Mouse (Mus musculus): ENCODE data around the gene Iqca. TPM values are rescaled to one million over a fixed set of nuclear protein-coding genes. Genes with fewer than 3 reads are reported as not detected.

Gene Iqca
- polyA plus RNA-seq, 1 experiment from 2014 or later: not detected

GRCm38 (mm10) chr1:90177565-90177964 lies 24.4 kb upstream of the Iqca start:
- Histone ChIP-seq H3K4me1 (0 out of 2 replicates have a peak, but pooled peaks cover 3% of the 10 kb centered on the region), H3K36me3 (no peaks in the 10 kb centered on the region), H3K27me3 (ENCODE audit: low read depth, poor library complexity, severe bottlenecking) (peaks cover 30% of the 10 kb centered on the region), H3K9me3 (replicated peaks) (no peaks in the 10 kb centered on the region), H3K27ac (no peak overlapping the region), H3K4me3 (no peak overlapping the region)
- DNase-seq (ENCODE audit: low spot score): no peak

GRCm38 (mm10) chr1:90176223-90176622 lies 23.0 kb upstream of the Iqca start:
- Histone ChIP-seq H3K27me3 (ENCODE audit: low read depth, poor library complexity, severe bottlenecking) (peaks cover 23% of the 10 kb centered on the region), H3K4me1 (0 out of 2 replicates have a peak, but pooled peaks cover 3% of the 10 kb centered on the region), H3K4me3 (no peak overlapping the region), H3K9me3 (replicated peaks) (no peaks in the 10 kb centered on the region), H3K36me3 (no peaks in the 10 kb centered on the region), H3K27ac (no peak overlapping the region)
- DNase-seq (ENCODE audit: low spot score): no peak
- 90% methylated on average over 7 of the region's 7 CpGs for WGBS

DNA sequence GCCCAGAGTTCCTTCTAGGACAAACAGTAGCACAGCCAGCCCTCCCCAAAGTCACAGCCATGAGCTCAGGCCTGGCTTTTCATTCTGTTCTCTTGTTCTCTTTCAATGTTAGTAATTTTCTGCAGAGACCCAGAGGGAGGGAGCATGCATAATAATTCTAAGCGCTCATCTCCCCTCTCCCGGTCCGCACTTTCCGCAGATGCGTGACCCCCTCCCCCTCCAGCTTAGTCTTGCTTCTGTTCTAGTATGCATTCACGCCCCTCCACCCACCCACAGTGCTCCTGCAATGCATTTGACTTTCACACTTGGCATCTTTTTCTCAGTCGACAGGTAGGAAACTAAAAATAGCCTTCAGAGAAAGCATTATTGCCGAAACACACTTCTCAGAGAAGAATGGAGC lies 21.1 kb upstream of the Iqca start:
- 64% methylated on average over 8 of the region's 8 CpGs for WGBS
- 0 out of 2 replicates have a peak, but pooled peaks cover 3% of the 10 kb centered on the region for H3K4me1 ChIP-seq
- no peak for DNase-seq (ENCODE audit: low spot score)

GRCm38 (mm10) chr1:90164319-90164718 lies 11.1 kb upstream of the Iqca start:
- H3K27me3 ChIP-seq (ENCODE audit: low read depth, poor library complexity, severe bottlenecking): 0 out of 2 replicates have a peak, but pooled peaks cover 5% of the 10 kb centered on the region
- H3K4me1 ChIP-seq: peaks cover 32% of the 10 kb centered on the region
- WGBS: 46% methylated on average over 3 of the region's 3 CpGs
- no peak overlapping the region for H3K4me3 ChIP-seq
- peak overlapping the region; percentile 66; the same call in 1 of the 2 replicates for H3K27ac ChIP-seq
- H3K36me3 ChIP-seq: no peaks in the 10 kb centered on the region
- DNase-seq (ENCODE audit: low spot score): no peak
- no peaks in the 10 kb centered on the region for H3K9me3 ChIP-seq (replicated peaks)

More for the DNA sequence above, 21.1 kb upstream of the Iqca start:
- Histone ChIP-seq H3K9me3 (replicated peaks) (no peaks in the 10 kb centered on the region), H3K27ac (no peak overlapping the region), H3K4me3 (no peak overlapping the region), H3K27me3 (ENCODE audit: low read depth, poor library complexity, severe bottlenecking) (peaks cover 19% of the 10 kb centered on the region), H3K36me3 (no peaks in the 10 kb centered on the region)

DNA sequence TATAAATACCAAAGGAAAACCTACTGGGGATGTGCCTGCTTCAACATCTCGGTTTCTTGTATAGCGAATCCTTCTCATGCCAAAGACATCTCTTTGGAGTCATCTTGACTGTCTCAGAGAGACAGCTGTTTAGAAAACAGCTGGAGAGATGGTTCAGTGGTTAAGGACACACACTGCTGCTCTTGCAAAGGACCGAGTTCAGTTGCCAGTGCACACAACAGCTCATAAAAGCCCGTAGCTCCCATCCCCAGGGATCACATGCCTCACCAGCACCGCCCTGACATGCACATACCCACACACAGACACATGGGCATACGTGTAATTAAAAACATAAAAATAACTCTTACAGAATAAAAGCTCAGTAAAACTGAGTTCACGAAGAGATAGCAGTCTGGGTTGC lies 10.0 kb upstream of the Iqca start:
- DNase-seq (ENCODE audit: low spot score): no peak
- H3K27ac ChIP-seq: no peak overlapping the region
- H3K4me1 ChIP-seq: peaks cover 32% of the 10 kb centered on the region
- 85% methylated on average over 7 of the region's 7 CpGs for WGBS
- H3K36me3 ChIP-seq: no peaks in the 10 kb centered on the region
- H3K9me3 ChIP-seq (replicated peaks): no peaks in the 10 kb centered on the region
- H3K27me3 ChIP-seq (ENCODE audit: low read depth, poor library complexity, severe bottlenecking): 0 out of 2 replicates have a peak, but pooled peaks cover 5% of the 10 kb centered on the region
- H3K4me3 ChIP-seq: no peak overlapping the region

- 79% methylated on average over 13 of the region's 13 CpGs for WGBS
- Histone ChIP-seq H3K9me3 (replicated peaks) (no peaks in the 10 kb centered on the region), H3K27ac (no peak overlapping the region; the same call in 1 of the 2 replicates), H3K27me3 (ENCODE audit: low read depth, poor library complexity, severe bottlenecking) (0 out of 2 replicates have a peak, but pooled peaks cover 5% of the 10 kb centered on the region), H3K36me3 (no peaks in the 10 kb centered on the region), H3K4me1 (peaks cover 32% of the 10 kb centered on the region), H3K4me3 (no peak overlapping the region)
- DNase-seq (ENCODE audit: low spot score): no peak
Measured at GRCm38 (mm10) chr1:90162379-90162857, 9.2 kb upstream of the Iqca start.

- Histone ChIP-seq H3K27me3 (ENCODE audit: low read depth, poor library complexity, severe bottlenecking) (peaks cover 11% of the 10 kb centered on the region; the same call in 1 of the 2 replicates), H3K4me1 (peaks cover 28% of the 10 kb centered on the region), H3K9me3 (replicated peaks) (no peaks in the 10 kb centered on the region), H3K27ac (no peak overlapping the region), H3K36me3 (no peaks in the 10 kb centered on the region), H3K4me3 (no peak overlapping the region)
- WGBS: 88% methylated on average over 6 of the region's 6 CpGs
- no peak for DNase-seq (ENCODE audit: low spot score)
Measured at GRCm38 (mm10) chr1:90161623-90162022, 8.4 kb upstream of the Iqca start.

- Histone ChIP-seq H3K9me3 (replicated peaks) (no peaks in the 10 kb centered on the region), H3K4me1 (peaks cover 29% of the 10 kb centered on the region), H3K27ac (no peak overlapping the region), H3K27me3 (ENCODE audit: low read depth, poor library complexity, severe bottlenecking) (peaks cover 22% of the 10 kb centered on the region), H3K4me3 (no peak overlapping the region), H3K36me3 (no peaks in the 10 kb centered on the region)
- 39% methylated on average over 13 of the region's 13 CpGs for WGBS
- peak; percentile 48 for DNase-seq (ENCODE audit: low spot score)
Measured at GRCm38 (mm10) chr1:90159927-90160326, 6.7 kb upstream of the Iqca start.

DNA sequence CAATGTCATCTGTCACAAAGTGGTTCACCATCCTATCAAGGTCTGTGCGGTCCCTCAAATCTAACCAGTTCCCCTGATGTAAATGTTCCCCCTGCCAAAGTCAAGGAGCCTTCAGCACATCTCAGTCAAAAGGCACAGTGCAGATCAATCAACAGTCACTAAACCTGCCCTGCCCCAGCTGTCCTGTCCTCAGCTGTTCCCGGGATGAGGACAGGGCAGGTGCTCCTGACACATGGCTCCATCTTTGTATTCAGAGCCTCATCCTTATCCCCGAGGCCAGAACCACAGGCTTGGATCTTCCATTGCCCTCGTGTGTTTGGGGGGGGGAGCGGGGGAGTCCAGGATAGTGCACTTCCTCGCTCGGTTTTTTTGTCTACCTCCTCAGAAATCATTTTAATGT lies 3.4 kb upstream of the Iqca start:
- Histone ChIP-seq H3K9me3 (replicated peaks) (no peaks in the 10 kb centered on the region), H3K36me3 (no peaks in the 10 kb centered on the region), H3K27ac (no peak overlapping the region), H3K4me3 (no peak overlapping the region), H3K27me3 (ENCODE audit: low read depth, poor library complexity, severe bottlenecking) (peaks cover 47% of the 10 kb centered on the region), H3K4me1 (peaks cover 31% of the 10 kb centered on the region)
- no peak for DNase-seq (ENCODE audit: low spot score)
- WGBS: 72% methylated on average over 7 of the region's 7 CpGs

DNA sequence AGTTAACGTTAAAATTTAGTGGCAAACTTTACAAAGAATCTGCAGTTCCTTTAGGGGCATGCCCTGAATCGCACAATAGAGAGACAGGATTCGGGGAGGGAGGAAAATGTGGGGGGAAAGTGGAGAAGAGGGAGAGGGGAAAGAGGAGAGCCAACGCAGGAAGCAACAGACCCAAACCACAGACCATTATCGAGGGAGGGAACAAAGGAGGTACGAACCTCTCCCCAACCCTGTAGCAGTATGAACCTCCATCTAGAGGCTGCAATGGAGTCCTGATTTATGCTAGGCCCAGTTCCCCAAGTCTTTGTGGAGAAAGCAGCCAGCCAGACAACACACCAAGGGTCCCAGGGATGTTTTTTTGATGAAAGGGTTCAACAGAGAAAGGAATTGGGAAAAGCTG lies 586 bp upstream of the Iqca start:
- DNase-seq (ENCODE audit: low spot score): peak; percentile 42
- WGBS: 21% methylated on average over 6 of the region's 6 CpGs
- H3K36me3 ChIP-seq: no peaks in the 10 kb centered on the region
- peak overlapping the region; percentile 78 for H3K27ac ChIP-seq
- no peaks in the 10 kb centered on the region for H3K9me3 ChIP-seq (replicated peaks)
- peaks cover 25% of the 10 kb centered on the region for H3K4me1 ChIP-seq
- peak overlapping the region; percentile 36 for H3K4me3 ChIP-seq
- H3K27me3 ChIP-seq (ENCODE audit: low read depth, poor library complexity, severe bottlenecking): peaks cover 42% of the 10 kb centered on the region

GRCm38 (mm10) chr1:90139729-90140128 lies 13.5 kb downstream of the Iqca start:
- H3K4me1 ChIP-seq: peaks cover 13% of the 10 kb centered on the region
- H3K27me3 ChIP-seq (ENCODE audit: low read depth, poor library complexity, severe bottlenecking): peaks cover 48% of the 10 kb centered on the region
- H3K4me3 ChIP-seq: no peak overlapping the region
- H3K36me3 ChIP-seq: no peaks in the 10 kb centered on the region
- DNase-seq (ENCODE audit: low spot score): no peak
- no peak overlapping the region for H3K27ac ChIP-seq
- WGBS: 87% methylated on average over 8 of the region's 8 CpGs
- no peaks in the 10 kb centered on the region for H3K9me3 ChIP-seq (replicated peaks)

DNA sequence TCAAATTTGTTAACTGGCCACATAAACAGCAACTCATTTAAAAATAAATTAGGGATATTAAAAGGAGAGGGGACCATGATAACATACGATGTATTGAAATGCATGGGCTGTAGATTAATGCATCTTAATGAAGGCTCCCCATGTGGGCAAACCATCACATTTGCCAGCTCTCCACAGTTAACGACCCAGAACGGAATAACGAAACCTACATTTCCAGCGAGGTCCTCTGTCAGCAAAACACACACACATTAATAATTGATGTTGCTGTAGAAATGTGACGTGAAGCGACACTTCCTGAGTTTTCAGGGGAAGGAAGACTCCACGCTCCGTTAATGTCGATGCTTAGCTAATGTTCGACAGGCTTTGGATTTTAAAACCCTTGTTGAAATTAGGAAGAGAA lies 20.8 kb downstream of the Iqca start:
- WGBS: 70% methylated on average over 11 of the region's 11 CpGs
- Histone ChIP-seq H3K4me3 (no peak overlapping the region), H3K9me3 (replicated peaks) (no peaks in the 10 kb centered on the region), H3K4me1 (peaks cover 19% of the 10 kb centered on the region; the same call in 1 of the 2 replicates), H3K36me3 (no peaks in the 10 kb centered on the region), H3K27me3 (ENCODE audit: low read depth, poor library complexity, severe bottlenecking) (peaks cover 82% of the 10 kb centered on the region), H3K27ac (no peak overlapping the region)
- no peak for DNase-seq (ENCODE audit: low spot score)

DNA sequence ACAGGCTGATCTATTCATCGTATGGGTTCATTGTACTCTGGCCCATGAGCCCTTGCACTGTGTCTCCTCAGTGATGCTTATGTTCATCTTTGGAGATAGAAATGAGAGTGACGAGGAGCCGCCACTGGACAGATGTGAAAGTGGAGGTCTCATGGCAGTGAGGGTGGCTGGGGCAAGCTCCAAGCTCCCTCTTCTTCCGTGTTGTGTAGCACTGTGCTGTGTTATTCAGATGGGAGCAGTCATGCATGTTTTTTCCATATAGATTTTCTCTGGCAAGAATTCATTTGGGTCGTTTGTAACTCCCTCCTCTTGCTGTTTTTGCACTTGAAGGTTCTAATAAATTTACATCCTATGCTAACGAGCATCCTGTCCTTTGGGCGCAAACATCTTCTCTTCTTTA lies 21.2 kb downstream of the Iqca start:
- Histone ChIP-seq H3K4me1 (peaks cover 19% of the 10 kb centered on the region; the same call in 1 of the 2 replicates), H3K27ac (no peak overlapping the region), H3K4me3 (no peak overlapping the region), H3K36me3 (no peaks in the 10 kb centered on the region), H3K9me3 (replicated peaks) (no peaks in the 10 kb centered on the region), H3K27me3 (ENCODE audit: low read depth, poor library complexity, severe bottlenecking) (peaks cover 82% of the 10 kb centered on the region)
- no peak for DNase-seq (ENCODE audit: low spot score)
- 81% methylated on average over 7 of the region's 7 CpGs for WGBS

- peaks cover 91% of the 10 kb centered on the region for H3K27me3 ChIP-seq (ENCODE audit: low read depth, poor library complexity, severe bottlenecking)
Measured at GRCm38 (mm10) chr1:90124561-90124960, 28.6 kb downstream of the Iqca start.

More at GRCm38 (mm10) chr1:90124561-90124960, 28.6 kb downstream of the Iqca start:
- DNase-seq (ENCODE audit: low spot score): no peak
- no peak overlapping the region for H3K4me3 ChIP-seq
- peaks cover 19% of the 10 kb centered on the region for H3K4me1 ChIP-seq
- H3K9me3 ChIP-seq (replicated peaks): no peaks in the 10 kb centered on the region
- H3K27ac ChIP-seq: no peak overlapping the region
- H3K36me3 ChIP-seq: no peaks in the 10 kb centered on the region
- 96% methylated on average over 12 of the region's 12 CpGs for WGBS
